Mouse (Mus musculus) cerebellum, adult 2 months (tissue): ENCODE results near the gene Tmie. TPM values are rescaled to one million over a fixed set of nuclear protein-coding genes. Genes with fewer than 3 reads are reported as not detected.
"Not testable (repeated sequence)": the region's sequence is repeated elsewhere in the genome, so short reads cannot be mapped to it uniquely, and the experiment has no call there.

Experiments
- DNase-seq, 2 experiments: peaks; one replicate each; pipeline ENCODE4 v3.0.0; 2021
- H3K27ac ChIP-seq: fragments of 200-500 bp; 2 replicates; pipeline ENCODE4 v1.5.1; 2012; ENCODE audit warnings: low read length, control low read depth, inconsistent platforms; ENCODE audit not compliant: insufficient read depth
- H3K27me3 ChIP-seq: fragments of 200-500 bp; 2 replicates; pipeline ENCODE4 v1.6.1; 2012; ENCODE audit warnings: inconsistent platforms, mild to moderate bottlenecking, low read length, moderate library complexity; ENCODE audit not compliant: control insufficient read depth, insufficient read depth
- H3K4me1 ChIP-seq: fragments of 200-500 bp; 2 replicates; pipeline ENCODE4 v1.6.1; 2011; ENCODE audit warnings: low read length; ENCODE audit not compliant: control insufficient read depth, insufficient read depth
- H3K4me3 ChIP-seq: fragments of 200-500 bp; replicated peaks from 2 replicates; pipeline ENCODE3; 2011; ENCODE audit warnings: mild to moderate bottlenecking, low read depth, low read length, control low read depth; ENCODE audit not compliant: insufficient read depth
- CTCF ChIP-seq: fragments of 200-500 bp; IDR thresholded peaks from 2 replicates; pipeline ENCODE4 v1.5.1; 2011; ENCODE audit warnings: low read depth, mild to moderate bottlenecking, control low read depth, low read length, moderate library complexity, borderline replicate concordance; ENCODE audit not compliant: insufficient read depth
- POLR2A ChIP-seq: fragments of 200-500 bp; IDR thresholded peaks from 2 replicates; pipeline ENCODE4 v1.6.1; 2011; ENCODE audit warnings: low read length, control low read depth, borderline replicate concordance; ENCODE audit not compliant: insufficient read depth
- WGBS: fragments of 180-500 bp; shearing (Covaris S2); methylation state at CpG from one replicate; pipeline ENCODE4 v1.1.7; 2018; 5-methylcytosine and 5-hydroxymethylcytosine counted together
- polyA plus RNA-seq: library from polyadenylated mRNA; depleted of rRNA; stranded (reverse); fragments of >200 nt; gene quantifications from 2 replicates; pipeline ENCODE4 v1.2.3, GENCODE M21; 2012; rRNA removed

The Tmie gene
- polyA plus RNA-seq, 1 experiment = 3.7 TPM

GRCm38 (mm10) chr9:110825426-110825825 lies 54.5 kb downstream of the Tmie start:
- TF ChIP-seq CTCF = no peak
- TF ChIP-seq POLR2A = no peak
- DNase-seq = no peak
- 19% methylated on average over 4 of the region's 4 CpGs for WGBS
- H3K27me3 ChIP-seq = no peaks in the 10 kb centered on the region
- H3K4me3 ChIP-seq = no peak overlapping the region
- no peak overlapping the region for H3K27ac ChIP-seq
- H3K4me1 ChIP-seq = no peaks in the 10 kb centered on the region

GRCm38 (mm10) chr9:110821436-110821835 lies 58.5 kb downstream of the Tmie start:
- WGBS = 83% methylated on average over 7 of the region's 7 CpGs
- Histone ChIP-seq H3K27ac (no peak overlapping the region), H3K27me3 (no peaks in the 10 kb centered on the region), H3K4me1 (no peaks in the 10 kb centered on the region), H3K4me3 (no peak overlapping the region)
- DNase-seq = no peak
- TF ChIP-seq CTCF = no peak
- no peak for TF ChIP-seq POLR2A

- not testable (repeated sequence) for H3K4me3 ChIP-seq, H3K27me3 ChIP-seq, DNase-seq, H3K4me1 ChIP-seq, H3K27ac ChIP-seq
Measured at GRCm38 (mm10) chr9:110820546-110820945, 59.4 kb downstream of the Tmie start.

Other genes starting within 250 kb of the Tmie start
- 16.8 and 19.1 TPM in 2 replicates for gene Nbeal2, start 226.0 kb downstream of the Tmie start, polyA plus RNA-seq
- 98.5 and 102 TPM in 2 replicates for gene Ccdc12, start 223.6 kb downstream of the Tmie start, polyA plus RNA-seq
- 0.43 and 0.51 TPM in 2 replicates for gene Myl3, start 138.3 kb downstream of the Tmie start, polyA plus RNA-seq
- gene Pth1r, start 133.0 kb downstream of the Tmie start, polyA plus RNA-seq = 12.5 and 12.9 TPM in 2 replicates
- not detected in 2 replicates for gene Prss42, start 81.9 kb downstream of the Tmie start, polyA plus RNA-seq
- gene Prss44, start 66.1 kb downstream of the Tmie start, polyA plus RNA-seq = not detected in 2 replicates
- 0.08 and 0.10 TPM in 2 replicates for gene Prss43, start 53.4 kb downstream of the Tmie start, polyA plus RNA-seq
- gene Prss45, start 45.5 kb downstream of the Tmie start, polyA plus RNA-seq = 0.25 and 0.43 TPM in 2 replicates
- not detected in 2 replicates for gene Prss46, start 35.6 kb downstream of the Tmie start, polyA plus RNA-seq
- gene Prss50, start 22.1 kb downstream of the Tmie start, polyA plus RNA-seq = 0.71 and 0.72 TPM in 2 replicates
- gene Als2cl, start 243 bp downstream of the Tmie start, polyA plus RNA-seq = 15.1 and 15.8 TPM in 2 replicates
- gene Fam240a, start 36.7 kb upstream of the Tmie start, polyA plus RNA-seq = not detected in 2 replicates
- 7.2 and 7.5 TPM in 2 replicates for gene Tdgf1, start 66.0 kb upstream of the Tmie start, polyA plus RNA-seq
- gene Lrrc2, start 71.4 kb upstream of the Tmie start, polyA plus RNA-seq = 3.2 and 3.5 TPM in 2 replicates
- gene Rtp3, start 110.5 kb upstream of the Tmie start, polyA plus RNA-seq = 0.34 and 0.63 TPM in 2 replicates
- gene Ltf, start 139.2 kb upstream of the Tmie start, polyA plus RNA-seq = 0.49 and 1.6 TPM in 2 replicates
- 1.1 and 2.2 TPM in 2 replicates for gene Ccrl2, start 177.4 kb upstream of the Tmie start, polyA plus RNA-seq
- 62.8 and 63.1 TPM in 2 replicates for gene Lrrfip2, start 237.5 kb upstream of the Tmie start, polyA plus RNA-seq